Mouse (Mus musculus): ENCODE results near the gene Chil3. TPM values are rescaled to one million over a fixed set of nuclear protein-coding genes. Genes with fewer than 3 reads are reported as not detected.
"Not testable (repeated sequence)": the region's sequence is repeated elsewhere in the genome, so short reads cannot be mapped to it uniquely, and the experiment has no call there.

Chil3 gene
- not detected in 2 replicates for polyA plus RNA-seq (2016; fragmentation: Nextera tagmentation; extraction: Ambion mirVana)

DNA sequence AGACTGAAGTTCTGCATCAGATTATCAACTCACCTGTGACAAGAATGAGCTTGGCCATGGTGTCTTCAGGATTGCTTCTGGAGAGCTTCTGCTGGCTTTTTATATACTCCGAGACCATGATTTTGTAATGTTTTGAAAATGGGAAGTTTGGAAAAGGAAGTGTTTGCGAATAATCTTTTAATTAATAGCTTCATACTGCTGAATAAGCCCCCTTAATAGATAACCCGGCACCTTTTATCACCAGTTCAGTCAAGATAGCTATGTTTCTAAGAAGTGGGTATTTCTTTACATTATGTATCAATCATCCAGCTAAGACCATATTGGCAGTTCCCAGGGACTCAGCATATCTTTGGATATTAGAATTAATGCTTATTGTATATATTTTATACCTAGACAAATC lies at the start of gene Chil3:
Gene Chil3, minus strand, starts transcription at position 101 of the 400 bp plus-strand sequence.
- H3K9ac ChIP-seq, result no peak within 1 kb of the TSS
- no peaks in the 10 kb centered on the region for H3K36me3 ChIP-seq
- H3K4me1 ChIP-seq, result no peaks in the 10 kb centered on the region
- H3K4me2 ChIP-seq (replicated peaks), result no peak within 1 kb of the TSS
- H3K27me3 ChIP-seq (replicated peaks), result no peaks in the 10 kb centered on the region
- no peak within 1 kb of the TSS for H3K4me3 ChIP-seq
- no peak for ATAC-seq (ENCODE audit: low FRiP score, low read depth)
- peaks cover 7% of the 10 kb centered on the region; the same call in 1 of the 2 replicates for H3K9me3 ChIP-seq
- no peak within 1 kb of the TSS for H3K27ac ChIP-seq
- 74% methylated on average over 3 of the region's 3 CpGs for WGBS

DNA sequence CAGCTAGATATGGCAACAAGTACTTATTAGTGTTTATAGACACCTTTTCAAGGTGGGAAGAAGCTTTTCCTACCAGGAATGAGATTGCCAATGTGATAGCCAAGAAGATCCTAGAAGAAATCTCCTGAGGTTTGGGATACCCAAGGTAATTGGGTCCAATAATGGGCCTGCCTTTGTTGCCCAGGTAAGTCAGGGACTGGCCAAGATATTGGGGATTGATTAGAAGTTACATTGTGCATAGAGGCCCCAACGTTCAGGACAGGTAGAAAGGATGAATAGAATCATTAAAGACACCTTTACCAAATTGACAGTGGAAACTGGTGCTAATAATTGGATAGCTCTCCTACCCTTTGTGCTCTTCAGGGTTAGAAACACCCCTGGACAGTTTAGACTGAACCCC lies 30.7 kb upstream of the Chil3 start:
- WGBS, result 62% methylated on average over 1 of the region's 1 CpGs
- not testable (repeated sequence) for H3K9ac ChIP-seq; H3K27me3 ChIP-seq (replicated peaks); ATAC-seq (ENCODE audit: low FRiP score, low read depth); H3K27ac ChIP-seq; H3K4me1 ChIP-seq; H3K4me2 ChIP-seq (replicated peaks); H3K36me3 ChIP-seq; H3K4me3 ChIP-seq
- peaks cover 40% of the 10 kb centered on the region for H3K9me3 ChIP-seq

- H3K36me3 ChIP-seq; H3K4me3 ChIP-seq; H3K4me1 ChIP-seq; ATAC-seq (ENCODE audit: low FRiP score, low read depth); H3K4me2 ChIP-seq (replicated peaks); H3K9ac ChIP-seq; H3K27me3 ChIP-seq (replicated peaks); H3K27ac ChIP-seq: not testable (repeated sequence)
- WGBS, result 74% methylated on average over 2 of the region's 2 CpGs
- peaks cover 40% of the 10 kb centered on the region for H3K9me3 ChIP-seq
These were observed 29.9 kb upstream of the Chil3 start for GRCm38 (mm10) chr3:106197246-106197645.

- peaks cover 40% of the 10 kb centered on the region for H3K9me3 ChIP-seq
- no peak overlapping the region for H3K4me3 ChIP-seq
- no peaks in the 10 kb centered on the region for H3K27me3 ChIP-seq (replicated peaks)
- H3K36me3 ChIP-seq, result no peaks in the 10 kb centered on the region
- no peak overlapping the region for H3K9ac ChIP-seq
- no peak overlapping the region for H3K27ac ChIP-seq
- H3K4me1 ChIP-seq, result no peaks in the 10 kb centered on the region
- ATAC-seq (ENCODE audit: low FRiP score, low read depth), result no peak
- H3K4me2 ChIP-seq (replicated peaks), result no peak overlapping the region
These were observed 28.9 kb upstream of the Chil3 start for GRCm38 (mm10) chr3:106196276-106196675.

- Histone ChIP-seq H3K4me3 (no peak overlapping the region), H3K27ac (no peak overlapping the region), H3K4me2 (replicated peaks) (no peak overlapping the region), H3K27me3 (replicated peaks) (no peaks in the 10 kb centered on the region), H3K9ac (no peak overlapping the region), H3K4me1 (no peaks in the 10 kb centered on the region), H3K36me3 (no peaks in the 10 kb centered on the region), H3K9me3 (peaks cover 41% of the 10 kb centered on the region)
- no peak for ATAC-seq (ENCODE audit: low FRiP score, low read depth)
- 90% methylated on average over 12 of the region's 12 CpGs for WGBS
These were observed 28.1 kb upstream of the Chil3 start for GRCm38 (mm10) chr3:106195486-106195885.

DNA sequence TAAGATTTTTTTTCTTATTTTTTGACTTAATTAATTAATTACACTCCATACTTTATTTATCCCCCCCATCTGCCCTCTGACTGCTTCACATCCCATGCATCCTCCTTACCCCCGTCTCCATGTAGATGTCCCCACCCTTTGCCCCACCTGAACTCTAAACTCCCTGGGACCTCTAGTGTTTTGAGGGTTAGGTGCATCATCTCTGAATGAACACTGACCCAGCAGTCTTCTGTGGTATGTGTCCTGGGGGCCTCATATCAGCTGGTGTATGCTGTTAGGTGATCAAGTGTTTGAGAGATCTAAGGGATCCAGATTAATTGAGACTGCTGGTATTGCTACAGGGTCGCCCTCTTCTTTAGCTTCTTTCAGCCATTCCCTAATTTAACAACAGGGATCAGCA lies 20.6 kb upstream of the Chil3 start:
- no peak overlapping the region for H3K4me2 ChIP-seq (replicated peaks)
- no peaks in the 10 kb centered on the region for H3K27me3 ChIP-seq (replicated peaks)
- WGBS, result 83% methylated on average over 2 of the region's 2 CpGs
- H3K36me3 ChIP-seq, result no peaks in the 10 kb centered on the region
- ATAC-seq (ENCODE audit: low FRiP score, low read depth), result no peak
- no peaks in the 10 kb centered on the region for H3K4me1 ChIP-seq
- H3K4me3 ChIP-seq, result no peak overlapping the region
- no peak overlapping the region for H3K9ac ChIP-seq
- no peak overlapping the region for H3K27ac ChIP-seq
- H3K9me3 ChIP-seq, result peaks cover 40% of the 10 kb centered on the region

DNA sequence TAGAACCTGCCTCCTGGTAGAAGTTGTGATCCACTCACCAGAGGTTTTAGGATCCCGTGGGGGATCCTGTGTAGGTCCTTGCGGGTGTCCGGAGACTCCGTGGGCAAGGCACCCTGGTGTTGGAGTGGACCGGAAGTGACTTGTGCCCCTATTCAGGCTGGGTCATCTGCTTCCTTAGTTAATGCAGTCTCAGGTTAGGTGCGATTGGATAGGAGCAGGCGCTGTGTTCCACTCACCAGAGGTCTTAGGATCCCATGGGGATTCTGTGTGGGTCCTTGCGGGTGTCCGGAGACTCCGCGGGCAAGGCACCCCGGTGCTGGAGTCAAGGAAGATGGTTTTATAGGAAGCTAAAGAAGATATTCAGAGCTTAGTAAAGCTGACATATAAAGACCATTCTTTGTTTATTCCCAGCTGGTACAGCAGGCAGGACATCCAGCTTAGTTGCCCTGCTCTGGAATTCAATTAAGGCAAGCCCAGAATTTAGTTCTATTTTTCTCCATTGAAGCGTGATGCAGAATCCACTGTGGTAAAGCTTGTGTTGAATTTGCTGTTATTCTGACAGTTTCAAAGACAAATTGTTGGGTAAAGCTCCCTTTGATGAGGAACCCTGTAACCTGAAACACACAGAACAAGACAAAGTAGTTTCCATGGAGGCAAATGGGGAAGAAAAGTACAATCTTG lies 10.3 kb upstream of the Chil3 start:
- no peak overlapping the region for H3K9ac ChIP-seq
- no peak overlapping the region for H3K4me3 ChIP-seq
- no peak overlapping the region for H3K27ac ChIP-seq
- no peak for ATAC-seq (ENCODE audit: low FRiP score, low read depth)
- H3K27me3 ChIP-seq (replicated peaks), result no peaks in the 10 kb centered on the region
- WGBS, result 89% methylated on average over 13 of the region's 13 CpGs
- H3K9me3 ChIP-seq, result peaks cover 13% of the 10 kb centered on the region
- H3K36me3 ChIP-seq, result no peaks in the 10 kb centered on the region
- H3K4me1 ChIP-seq, result no peaks in the 10 kb centered on the region
- H3K4me2 ChIP-seq (replicated peaks), result no peak overlapping the region

GRCm38 (mm10) chr3:106174971-106175370 lies 7.6 kb upstream of the Chil3 start:
- H3K4me3 ChIP-seq; H3K4me2 ChIP-seq (replicated peaks); H3K36me3 ChIP-seq; H3K27me3 ChIP-seq (replicated peaks); H3K27ac ChIP-seq; ATAC-seq (ENCODE audit: low FRiP score, low read depth); H3K4me1 ChIP-seq; H3K9ac ChIP-seq: not testable (repeated sequence)
- H3K9me3 ChIP-seq, result peaks cover 10% of the 10 kb centered on the region
- 59% methylated on average over 2 of the region's 2 CpGs for WGBS

DNA sequence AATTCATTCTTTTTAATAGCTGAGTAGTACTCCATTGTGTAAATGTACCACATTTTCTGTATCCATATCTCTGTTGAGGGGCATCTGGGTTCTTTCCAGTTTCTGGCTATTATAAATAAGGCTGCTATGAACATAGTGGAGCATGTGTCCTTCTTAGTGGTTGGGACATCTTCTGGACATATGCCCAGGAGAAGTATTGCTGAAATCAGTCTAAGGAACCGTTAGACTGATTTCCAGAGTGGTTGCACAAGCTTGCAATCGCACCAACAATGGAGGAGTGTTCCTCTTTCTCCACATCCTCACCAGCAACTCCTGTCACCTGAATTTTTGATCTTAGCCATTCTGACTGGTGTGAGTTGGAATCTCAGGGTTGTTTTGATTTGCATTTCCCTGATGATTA lies 5.1 kb upstream of the Chil3 start:
- H3K9me3 ChIP-seq; H3K36me3 ChIP-seq; H3K9ac ChIP-seq; H3K4me1 ChIP-seq; H3K27ac ChIP-seq; ATAC-seq (ENCODE audit: low FRiP score, low read depth); H3K4me2 ChIP-seq (replicated peaks); H3K27me3 ChIP-seq (replicated peaks); H3K4me3 ChIP-seq: not testable (repeated sequence)
- 71% methylated on average over 2 of the region's 2 CpGs for WGBS

- no peak overlapping the region for H3K27ac ChIP-seq
- WGBS, result 90% methylated on average over 1 of the region's 1 CpGs
- no peaks in the 10 kb centered on the region for H3K36me3 ChIP-seq
- H3K27me3 ChIP-seq (replicated peaks), result no peaks in the 10 kb centered on the region
- no peak overlapping the region for H3K4me2 ChIP-seq (replicated peaks)
- H3K9me3 ChIP-seq, result 0 out of 2 replicates have a peak, but pooled peaks cover 4% of the 10 kb centered on the region
- H3K4me1 ChIP-seq, result no peaks in the 10 kb centered on the region
- H3K4me3 ChIP-seq, result no peak overlapping the region
- no peak for ATAC-seq (ENCODE audit: low FRiP score, low read depth)
- H3K9ac ChIP-seq, result no peak overlapping the region
These were observed 3.9 kb upstream of the Chil3 start for GRCm38 (mm10) chr3:106171135-106171731.

- Histone ChIP-seq H3K9ac (no peak overlapping the region), H3K4me2 (replicated peaks) (no peak overlapping the region), H3K9me3 (0 out of 2 replicates have a peak, but pooled peaks cover 4% of the 10 kb centered on the region), H3K4me1 (no peaks in the 10 kb centered on the region), H3K27me3 (replicated peaks) (no peaks in the 10 kb centered on the region), H3K36me3 (no peaks in the 10 kb centered on the region), H3K27ac (no peak overlapping the region), H3K4me3 (no peak overlapping the region)
- 41% methylated on average over 1 of the region's 1 CpGs for WGBS
- no peak for ATAC-seq (ENCODE audit: low FRiP score, low read depth)
These were observed 3.2 kb upstream of the Chil3 start for GRCm38 (mm10) chr3:106170522-106171053.

- Histone ChIP-seq H3K27ac (no peak overlapping the region), H3K27me3 (replicated peaks) (no peaks in the 10 kb centered on the region), H3K9me3 (peaks cover 9% of the 10 kb centered on the region; the same call in 1 of the 2 replicates), H3K9ac (no peak overlapping the region), H3K4me3 (no peak overlapping the region), H3K4me1 (no peaks in the 10 kb centered on the region), H3K36me3 (no peaks in the 10 kb centered on the region), H3K4me2 (replicated peaks) (no peak overlapping the region)
- ATAC-seq (ENCODE audit: low FRiP score, low read depth), result no peak
- WGBS, result 84% methylated on average over 2 of the region's 2 CpGs
These were observed 13.0 kb downstream of the Chil3 start for GRCm38 (mm10) chr3:106154413-106154812.

- no peak overlapping the region for H3K4me2 ChIP-seq (replicated peaks)
- H3K9me3 ChIP-seq, result peaks cover 32% of the 10 kb centered on the region
- ATAC-seq (ENCODE audit: low FRiP score, low read depth), result no peak
- no peak overlapping the region for H3K9ac ChIP-seq
- WGBS, result 90% methylated on average over 10 of the region's 10 CpGs
- no peak overlapping the region for H3K27ac ChIP-seq
- H3K4me3 ChIP-seq, result no peak overlapping the region
- no peaks in the 10 kb centered on the region for H3K4me1 ChIP-seq
- no peaks in the 10 kb centered on the region for H3K27me3 ChIP-seq (replicated peaks)
- H3K36me3 ChIP-seq, result no peaks in the 10 kb centered on the region
These were observed 23.3 kb downstream of the Chil3 start for GRCm38 (mm10) chr3:106144081-106144480.

All from neural tube, embryonic 12.5 days (tissue).